Mouse (Mus musculus): ENCODE measurements around the gene Olfr732.

Gene Olfr732

DNA sequence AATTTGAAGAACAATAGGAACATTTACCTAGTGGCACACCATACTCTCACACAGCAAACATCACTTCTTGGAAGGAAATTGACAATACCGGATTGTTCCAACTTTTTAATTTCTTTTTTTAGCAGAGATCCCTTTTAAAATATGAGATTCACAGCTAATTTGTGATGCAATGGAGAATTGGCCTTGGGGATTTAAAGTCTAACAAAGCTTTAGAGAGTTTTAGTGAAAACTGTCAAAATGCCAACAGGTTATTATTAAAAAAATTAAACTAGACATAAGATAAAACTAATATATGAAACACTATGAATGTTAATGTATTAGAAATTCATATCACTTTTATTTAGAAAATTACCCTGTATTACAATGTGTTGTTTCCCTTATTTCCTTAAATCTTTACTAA, at the start of gene Olfr732:
Olfr732 (minus strand) TSS at position 101 of the 400 bp plus-strand sequence.
- DNase-seq: no peak

GRCm38 (mm10) chr14:50326661-50327060, 42.7 kb upstream of the Olfr732 start, which contains the start of gene Olfr734:
Gene Olfr734, minus strand, starts transcription at chr14:50326761.
- DNase-seq: no peak

GRCm38 (mm10) chr14:50301422-50301821, 17.4 kb upstream of the Olfr732 start, which contains the start of gene Olfr733:
Gene Olfr733, minus strand, starts transcription at chr14:50301522.
- DNase-seq: no peak

GRCm38 (mm10) chr14:50241766-50242165, 42.2 kb downstream of the Olfr732 start, which contains the start of gene Olfr731:
Gene Olfr731, minus strand, starts transcription at chr14:50241866.
- DNase-seq: no peak
